Mouse (Mus musculus) lung, postnatal 36 days (tissue): ENCODE results near the gene Rnaseh2b.

ENCODE experiments used
- DNase-seq: peaks from one replicate; pipeline ENCODE4 v3.0.0; 2022; ENCODE audit warnings: mixed read lengths

Gene Rnaseh2b

GRCm38 (mm10) chr14:62363774-62364173 lies 71.4 kb downstream of the Rnaseh2b start:
- no peak for DNase-seq

GRCm38 (mm10) chr14:62370819-62371218 lies 78.4 kb downstream of the Rnaseh2b start:
- peak; percentile 88 for DNase-seq

DNA sequence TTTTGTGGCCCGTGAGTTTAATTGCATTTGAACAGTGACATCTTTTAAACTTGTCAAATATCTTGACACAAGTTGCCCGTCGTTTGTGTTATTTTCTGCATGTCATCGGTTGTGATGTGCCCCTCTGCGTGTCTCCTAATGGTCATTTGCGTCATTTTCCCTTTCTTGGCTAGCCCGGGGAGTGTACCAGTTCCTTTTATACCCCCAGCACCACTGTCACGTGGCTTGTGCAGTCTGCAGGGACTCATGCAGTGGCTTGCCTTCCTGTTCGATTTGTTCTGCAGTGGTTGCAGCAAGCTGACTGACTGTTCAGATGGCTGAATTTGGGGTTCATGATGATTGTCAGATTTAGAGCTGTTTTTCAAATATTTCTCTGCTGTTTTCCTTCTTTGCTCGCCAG lies 81.6 kb downstream of the Rnaseh2b start:
- no peak for DNase-seq

- DNase-seq, result peak; percentile 59
These were observed 83.3 kb downstream of the Rnaseh2b start for GRCm38 (mm10) chr14:62375694-62376093.

- DNase-seq, result no peak
These were observed 83.7 kb downstream of the Rnaseh2b start for GRCm38 (mm10) chr14:62376115-62376514.

DNA sequence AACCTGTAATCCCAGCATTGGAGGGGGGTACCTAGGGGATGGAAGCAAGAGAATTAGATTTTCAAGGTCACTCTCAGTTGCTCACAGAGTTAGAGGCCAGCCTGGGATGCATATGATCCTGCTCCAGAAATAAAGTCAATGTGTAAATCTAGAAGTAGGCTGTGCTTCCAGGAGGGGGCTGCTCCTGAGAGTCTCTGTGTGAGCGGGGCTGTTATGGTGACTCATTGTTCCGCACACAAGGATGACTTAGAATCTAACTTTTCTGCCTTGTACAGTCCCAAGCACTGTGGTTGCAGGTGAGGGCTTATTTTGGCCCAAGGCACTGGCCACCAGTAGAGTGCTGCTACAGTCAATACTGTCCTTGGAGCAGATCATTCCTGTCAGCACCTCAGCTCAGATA lies 87.0 kb downstream of the Rnaseh2b start:
- DNase-seq, result no peak

- DNase-seq, result no peak
These were observed 88.2 kb downstream of the Rnaseh2b start for GRCm38 (mm10) chr14:62380606-62381005.

DNA sequence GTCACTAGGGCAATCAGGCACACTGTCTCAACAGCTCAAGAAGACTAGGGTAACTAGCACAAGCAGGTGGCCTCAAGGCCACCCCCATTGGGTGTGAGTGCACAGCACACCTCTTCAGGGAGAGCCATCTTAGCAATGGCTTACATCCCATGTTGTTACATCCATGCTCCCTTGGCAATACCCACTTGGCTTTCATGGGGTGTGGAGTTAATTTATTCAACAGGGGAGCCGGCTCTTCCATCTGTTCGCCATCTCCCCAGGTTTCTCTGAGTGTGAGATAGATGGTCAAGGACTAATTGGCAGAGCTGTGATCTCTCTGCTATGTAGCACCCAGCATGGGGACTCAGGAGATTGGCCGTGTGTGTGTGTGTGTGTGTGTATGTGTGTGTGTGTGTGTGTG lies 90.7 kb downstream of the Rnaseh2b start:
- no peak for DNase-seq

GRCm38 (mm10) chr14:62383786-62384299 lies 91.5 kb downstream of the Rnaseh2b start:
- DNase-seq, result no peak

DNA sequence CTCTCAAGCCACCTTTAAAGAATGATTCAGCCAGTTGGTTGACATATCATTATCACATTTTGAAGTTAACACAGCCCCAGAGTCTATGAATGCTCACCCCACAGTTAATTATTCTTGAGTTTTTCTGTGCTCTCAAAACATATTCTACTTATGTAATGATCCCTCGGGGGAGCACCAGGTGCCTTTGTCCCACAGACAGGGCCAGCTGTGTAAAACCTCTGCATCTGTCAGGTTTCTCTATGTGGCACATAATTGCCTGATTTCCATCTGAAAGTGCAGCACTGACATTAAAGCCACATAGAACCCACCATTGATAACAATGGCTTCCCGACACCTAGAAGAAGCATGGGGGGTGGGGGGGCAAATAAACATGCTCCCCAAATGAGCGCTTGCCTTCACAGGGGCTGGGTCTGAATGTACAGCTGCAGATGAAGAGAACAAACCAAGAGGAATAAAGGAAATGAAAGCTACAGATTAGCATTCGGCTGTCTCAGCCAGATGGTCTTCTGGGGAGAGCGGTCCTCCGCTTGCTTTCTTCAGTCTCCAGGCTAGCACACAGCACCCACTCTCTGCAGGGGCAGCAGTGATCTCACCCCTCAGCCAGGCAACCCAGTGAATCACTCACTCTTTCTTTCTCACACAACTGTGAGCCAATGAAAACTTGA lies 96.8 kb downstream of the Rnaseh2b start:
- no peak for DNase-seq

DNA sequence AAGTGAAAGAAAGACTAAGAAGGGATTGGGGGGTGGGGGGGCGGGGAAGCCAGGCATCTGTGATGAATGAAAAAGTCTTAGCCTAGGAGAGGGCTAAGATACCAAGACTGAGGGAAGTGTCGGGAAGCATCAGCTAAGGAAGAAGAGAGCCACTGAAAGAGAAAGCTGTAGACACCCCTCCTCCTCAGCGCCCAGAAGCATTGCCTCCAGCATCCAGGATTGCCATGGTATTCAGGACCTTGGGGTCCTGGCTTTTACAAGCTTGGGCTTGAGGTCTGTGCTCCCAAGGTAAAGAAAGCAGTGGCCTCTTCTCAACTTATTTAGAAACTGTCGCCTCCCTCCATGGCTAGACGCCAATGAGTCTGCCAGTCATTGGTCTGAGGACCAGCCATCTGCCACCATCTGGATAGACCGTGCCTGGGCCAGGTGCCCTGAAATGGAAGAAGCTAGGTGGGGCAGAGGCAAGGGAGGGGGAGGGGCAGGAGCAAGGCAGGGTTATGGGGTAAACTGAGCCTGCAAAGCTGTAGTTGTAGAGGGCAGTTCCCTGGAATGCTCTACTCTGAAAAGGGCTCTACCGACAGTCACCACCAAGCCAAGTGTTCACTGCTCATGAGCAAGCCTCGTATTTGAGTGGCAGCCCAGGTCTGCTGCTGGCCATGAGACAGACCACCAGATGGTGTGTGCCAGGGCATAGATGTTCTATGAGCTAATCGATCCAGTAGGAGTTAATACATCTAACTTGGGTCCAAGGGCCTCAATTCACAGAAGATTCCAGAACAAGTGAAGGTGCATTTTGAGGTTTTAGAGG lies 97.5 kb downstream of the Rnaseh2b start:
- DNase-seq, result no peak

DNA sequence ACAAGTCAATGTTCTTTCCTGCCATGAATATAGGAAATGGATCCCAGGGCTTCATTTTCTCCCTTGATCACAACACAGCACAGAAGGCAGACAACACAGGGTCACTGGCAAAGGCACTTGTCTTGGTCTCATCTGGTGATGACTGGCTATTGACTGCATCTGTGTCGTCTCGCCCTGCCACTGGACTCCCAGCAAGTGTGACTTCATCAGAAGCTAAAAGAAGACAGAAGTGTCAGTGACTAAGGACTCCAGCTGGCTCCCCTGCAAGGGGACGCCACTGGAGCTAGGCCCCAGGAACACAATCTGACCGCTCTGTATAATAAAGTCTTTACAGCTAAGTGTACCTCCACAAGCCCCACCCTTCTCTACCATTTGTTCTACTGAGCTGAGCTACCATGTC lies 100.4 kb downstream of the Rnaseh2b start:
- DNase-seq, result no peak

DNA sequence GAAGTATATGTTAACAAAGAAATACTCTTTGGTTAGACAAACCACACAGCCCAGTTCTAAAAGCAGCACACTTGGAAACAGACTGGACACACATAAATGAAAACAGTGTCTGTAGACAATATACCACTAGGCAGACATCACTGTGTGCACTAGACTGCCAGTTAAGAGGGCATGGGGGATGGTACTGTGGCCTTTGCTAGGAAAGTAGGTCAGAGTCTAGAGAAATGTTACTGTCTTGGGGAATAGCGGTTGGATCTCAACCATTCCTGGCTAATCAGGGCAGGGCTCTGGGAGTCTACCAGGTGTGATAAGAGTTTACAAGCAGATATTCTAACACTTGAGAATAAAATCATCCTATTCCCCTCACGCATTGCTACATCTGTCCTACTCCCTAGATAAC lies 103.0 kb downstream of the Rnaseh2b start:
- no peak for DNase-seq

DNA sequence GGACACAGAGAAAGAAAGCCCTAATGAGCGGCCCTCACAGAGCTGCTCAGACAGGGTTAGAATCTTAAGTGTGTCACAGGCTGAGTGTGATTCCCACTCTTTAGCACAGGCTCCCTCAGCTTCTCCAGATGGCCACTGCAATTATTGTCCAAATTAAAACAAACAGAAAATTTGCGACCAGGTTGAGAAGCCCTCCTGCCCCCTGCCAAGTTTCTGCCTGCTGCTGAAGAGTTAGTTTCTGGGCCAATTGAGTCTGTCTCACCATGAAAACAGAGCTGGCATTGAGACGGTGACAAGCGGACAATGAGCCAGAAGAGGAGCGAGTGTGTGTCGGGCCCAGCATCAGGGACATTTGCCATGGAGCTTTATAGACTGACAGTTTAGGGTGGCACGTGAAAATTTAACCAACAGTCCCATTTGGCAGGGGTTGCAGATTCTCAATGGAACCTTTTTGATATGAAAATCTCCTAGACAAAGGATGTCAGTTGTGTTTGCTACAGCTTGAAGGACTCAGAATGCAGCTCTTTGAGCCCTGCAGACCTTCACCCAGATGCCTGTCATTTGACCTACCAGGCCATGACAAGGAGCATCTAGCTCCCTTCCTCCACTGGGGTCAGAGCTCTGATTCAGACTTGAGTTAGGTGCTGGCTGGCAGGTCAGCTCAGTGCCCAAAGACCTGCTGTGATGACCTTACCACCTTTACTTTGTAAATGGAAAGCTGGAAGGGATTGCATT lies 123.8 kb downstream of the Rnaseh2b start:
- DNase-seq, result no peak

DNA sequence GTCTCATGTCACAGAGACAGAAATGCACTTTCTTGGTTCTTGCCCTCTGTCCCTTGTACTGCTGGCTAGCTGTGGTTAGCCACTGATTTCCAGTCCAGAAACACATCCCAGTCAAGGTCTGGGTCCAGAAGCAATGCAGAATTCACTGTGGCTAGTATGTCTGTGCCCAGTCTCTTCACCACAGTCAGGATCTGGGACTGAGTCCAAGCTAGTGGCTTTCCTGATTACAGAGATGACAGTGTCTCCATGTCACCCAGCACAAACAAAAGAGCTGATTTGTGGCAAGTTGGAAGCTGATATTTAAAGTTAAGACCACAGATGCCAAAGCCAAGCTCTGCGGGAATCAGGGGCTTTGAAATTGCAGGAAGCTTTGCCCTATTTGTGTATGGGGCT lies 124.3 kb downstream of the Rnaseh2b start:
- DNase-seq, result peak; percentile 59

GRCm38 (mm10) chr14:62417501-62417900 lies 125.1 kb downstream of the Rnaseh2b start:
- no peak for DNase-seq

DNA sequence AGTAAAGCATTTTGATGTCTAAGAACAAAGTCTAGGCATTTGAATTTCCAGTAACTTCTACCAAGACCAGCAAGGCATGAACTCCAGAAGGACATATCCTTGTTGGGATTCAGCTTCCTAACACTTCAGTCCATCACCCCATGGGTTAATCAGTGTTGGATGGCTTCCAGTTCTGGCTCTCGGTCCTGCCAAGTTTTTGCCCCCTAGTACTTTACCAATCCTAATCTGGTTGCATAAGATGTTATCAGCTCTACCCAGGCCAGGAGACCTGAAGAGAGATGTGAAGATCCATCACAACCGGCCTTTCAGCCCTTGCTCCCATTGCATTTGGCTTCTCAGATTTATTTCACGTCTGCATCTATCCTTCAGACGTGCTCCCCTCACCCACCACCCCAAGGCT lies 129.9 kb downstream of the Rnaseh2b start:
- DNase-seq, result no peak
